Mouse (Mus musculus): ENCODE data around the gene Mpg.

DNA sequence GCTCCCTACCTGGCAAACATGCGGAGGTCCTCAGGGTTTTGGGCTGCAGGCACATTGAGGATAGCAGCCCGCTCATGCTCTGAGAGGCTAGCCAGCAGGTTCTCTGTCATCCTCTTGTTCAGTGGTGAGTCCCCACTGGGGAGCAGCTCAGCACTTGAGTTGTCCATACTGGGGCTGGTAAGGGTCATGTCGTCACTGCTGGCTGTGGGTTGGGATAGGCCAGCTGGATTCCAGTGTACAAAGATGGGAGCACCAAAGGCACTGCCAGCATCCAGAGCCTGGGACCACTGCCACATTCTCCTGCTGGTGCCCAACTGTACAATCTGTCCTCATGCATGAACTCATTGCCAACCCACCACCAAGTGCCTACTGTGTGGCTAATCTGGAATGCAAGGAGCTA, 7.6 kb downstream of the Mpg start:
- TF ChIP-seq CTCF (IDR thresholded peaks at IDR 0.05; ENCODE audit: low read depth) (no peak), EP300 (IDR thresholded peaks at IDR 0.05; ENCODE audit: low read depth) (no peak)
